Mouse (Mus musculus) MEL (cell line): ENCODE data around the gene Cd248. TPM values are rescaled to one million over a fixed set of nuclear protein-coding genes. Genes with fewer than 3 reads are reported as not detected.
"Not testable (repeated sequence)": the region's sequence is repeated elsewhere in the genome, so short reads cannot be mapped to it uniquely, and the experiment has no call there.

ENCODE experiments used
- DNase-seq: peaks from one replicate; pipeline ENCODE4 v3.0.0; 2011; ENCODE audit warnings: low read depth, low spot score
- H3K27ac ChIP-seq: 2 replicates; pipeline ENCODE4 v1.5.1; 2012; ENCODE audit warnings: low read depth, mild to moderate bottlenecking, control low read depth, low read length, moderate library complexity; ENCODE audit not compliant: control insufficient read depth
- H3K27me3 ChIP-seq, 2 experiments: fragments of 150-350 bp in 1 of 2; sonication (generic) in 1 of 2; 2 replicates each; pipeline ENCODE4 v1.6.1; 2012; ENCODE audit warnings: low read length in 2 of 2, mild to moderate bottlenecking in 2 of 2, improper control_type of control experiment in 1 of 2, moderate library complexity in 1 of 2; ENCODE audit not compliant: insufficient read depth in 2 of 2, control insufficient read depth in 1 of 2
- H3K36me3 ChIP-seq, 2 experiments: 2 replicates each; pipeline ENCODE4 v1.6.1; 2012 to 2014; ENCODE audit warnings: low read length in 2 of 2, improper control_type of control experiment in 1 of 2, inconsistent platforms in 1 of 2, mild to moderate bottlenecking in 1 of 2; ENCODE audit not compliant: insufficient read depth in 2 of 2, control insufficient read depth in 1 of 2
- H3K4me1 ChIP-seq, 2 experiments: fragments of 150-350 bp in 1 of 2; sonication (generic) in 1 of 2; 2 replicates each; pipeline ENCODE4 v1.6.1; 2012; ENCODE audit warnings: low read length in 2 of 2, improper control_type of control experiment in 1 of 2, mild to moderate bottlenecking in 1 of 2; ENCODE audit not compliant: insufficient read depth in 2 of 2, control insufficient read depth in 1 of 2
- H3K4me3 ChIP-seq, 2 experiments: fragments of 150-350 bp in 1 of 2; sonication (generic) in 1 of 2; 2 replicates each; pipeline ENCODE4 v1.5.1; 2012; ENCODE audit warnings: low read depth in 2 of 2, low read length in 2 of 2, mild to moderate bottlenecking in 2 of 2, moderate library complexity in 2 of 2, control low read depth in 1 of 2, improper control_type of control experiment in 1 of 2; ENCODE audit not compliant: control insufficient read depth in 1 of 2, insufficient read depth in 1 of 2
- H3K79me2 ChIP-seq: 2 replicates; pipeline ENCODE4 v1.6.1; 2012; ENCODE audit warnings: mild to moderate bottlenecking, low read length, moderate library complexity; ENCODE audit not compliant: control insufficient read depth, poor library complexity, insufficient read depth
- H3K9ac ChIP-seq: 2 replicates; pipeline ENCODE4 v1.6.1; 2012; ENCODE audit warnings: low read depth, mild to moderate bottlenecking, control low read depth, low read length, moderate library complexity; ENCODE audit not compliant: control insufficient read depth, poor library complexity, severe bottlenecking
- H3K9me3 ChIP-seq: fragments of 150-350 bp; sonication (generic); replicated peaks from 2 replicates; pipeline ENCODE4 v1.6.1; 2012; ENCODE audit warnings: mild to moderate bottlenecking, low read length, improper control_type of control experiment, moderate library complexity; ENCODE audit not compliant: insufficient read depth
- CHD1 ChIP-seq: IDR thresholded peaks from 2 replicates; pipeline ENCODE4 v1.6.1; 2012; ENCODE audit warnings: low read depth, mild to moderate bottlenecking, inconsistent platforms, low read length, improper control_type of control experiment
- CTCF ChIP-seq, 3 experiments: IDR thresholded peaks in 2 of 3; conservative IDR thresholded peaks in 1 of 3; 2 replicates each; pipeline ENCODE4 v1.5.1; 2011 to 2012; ENCODE audit warnings: low read length in 3 of 3, low read depth in 2 of 3, mild to moderate bottlenecking in 2 of 3, improper control_type of control experiment in 1 of 3, inconsistent platforms in 1 of 3, mixed read lengths in 1 of 3, moderate library complexity in 1 of 3; ENCODE audit not compliant: control insufficient read depth in 1 of 3, insufficient read depth in 1 of 3, poor library complexity in 1 of 3, severe bottlenecking in 1 of 3
- EP300 ChIP-seq, 2 experiments: IDR thresholded peaks; 2 replicates each; pipeline ENCODE4 v1.6.1; 2011; ENCODE audit warnings: improper control_type of control experiment in 2 of 2, low read length in 2 of 2, low read depth in 1 of 2, mild to moderate bottlenecking in 1 of 2
- GABPA ChIP-seq: IDR thresholded peaks from 2 replicates; pipeline ENCODE4 v1.6.1; 2012; ENCODE audit warnings: low read depth, mild to moderate bottlenecking, inconsistent platforms, low read length, improper control_type of control experiment, moderate library complexity
- GATA1 ChIP-seq: IDR thresholded peaks from 2 replicates; pipeline ENCODE4 v1.6.1; 2011; ENCODE audit warnings: low read depth, low read length, improper control_type of control experiment
- HCFC1 ChIP-seq: IDR thresholded peaks from 2 replicates; pipeline ENCODE4 v1.6.1; 2012; ENCODE audit warnings: low read depth, mild to moderate bottlenecking, inconsistent platforms, low read length, improper control_type of control experiment, moderate library complexity
- KAT2A ChIP-seq: conservative IDR thresholded peaks from 2 replicates; pipeline ENCODE4 v1.6.1; 2012; ENCODE audit warnings: low read depth, low read length, improper control_type of control experiment, inconsistent platforms
- MAFK ChIP-seq: IDR thresholded peaks from 2 replicates; pipeline ENCODE4 v1.6.1; 2011; ENCODE audit warnings: low read depth, mild to moderate bottlenecking, low read length, improper control_type of control experiment, borderline replicate concordance
- MEF2A ChIP-seq: IDR thresholded peaks from 2 replicates; pipeline ENCODE4 v1.6.1; 2014; ENCODE audit warnings: low read depth, mild to moderate bottlenecking, inconsistent platforms, low read length, improper control_type of control experiment; ENCODE audit not compliant: poor library complexity, insufficient replicate concordance, severe bottlenecking; ENCODE audit errors: extremely low read depth
- NRF1 ChIP-seq: IDR thresholded peaks from 2 replicates; pipeline ENCODE4 v1.6.1; 2014; ENCODE audit warnings: low read depth, mild to moderate bottlenecking, inconsistent platforms, low read length, improper control_type of control experiment, moderate library complexity; ENCODE audit not compliant: poor library complexity, insufficient read depth, severe bottlenecking
- POLR2A ChIP-seq, 2 experiments: IDR thresholded peaks; 2 replicates each; pipeline ENCODE4 v1.6.1; 2011 to 2012; ENCODE audit warnings: low read length in 2 of 2, mild to moderate bottlenecking in 2 of 2, control low read depth in 1 of 2, improper control_type of control experiment in 1 of 2, low read depth in 1 of 2, moderate library complexity in 1 of 2; ENCODE audit not compliant: control insufficient read depth in 1 of 2, insufficient read depth in 1 of 2, poor library complexity in 1 of 2
- RAD21 ChIP-seq: IDR thresholded peaks from 2 replicates; pipeline ENCODE4 v1.6.1; 2011; ENCODE audit warnings: mild to moderate bottlenecking, low read depth, low read length, improper control_type of control experiment
- SIN3A ChIP-seq: IDR thresholded peaks from 2 replicates; pipeline ENCODE4 v1.6.1; 2012; ENCODE audit warnings: low read length, improper control_type of control experiment, inconsistent platforms
- SMC3 ChIP-seq: IDR thresholded peaks from 2 replicates; pipeline ENCODE4 v1.6.1; 2011; ENCODE audit warnings: low read depth, low read length, improper control_type of control experiment
- TCF12 ChIP-seq: IDR thresholded peaks from 2 replicates; pipeline ENCODE4 v1.6.1; 2014; ENCODE audit warnings: low read depth, mild to moderate bottlenecking, inconsistent platforms, low read length, improper control_type of control experiment, moderate library complexity
- USF2 ChIP-seq, 2 experiments: IDR thresholded peaks; 2 replicates each; pipeline ENCODE4 v1.6.1; 2011 to 2012; ENCODE audit warnings: improper control_type of control experiment in 2 of 2, low read length in 2 of 2, borderline replicate concordance in 1 of 2, inconsistent platforms in 1 of 2, low read depth in 1 of 2, mild to moderate bottlenecking in 1 of 2; ENCODE audit not compliant: insufficient read depth in 1 of 2
- ZC3H11A ChIP-seq: IDR thresholded peaks from 2 replicates; pipeline ENCODE4 v1.6.1; 2012; ENCODE audit warnings: low read depth, mild to moderate bottlenecking, inconsistent platforms, low read length, improper control_type of control experiment
- ZKSCAN1 ChIP-seq: IDR thresholded peaks from 2 replicates; pipeline ENCODE4 v1.6.1; 2012; ENCODE audit warnings: low read depth, mild to moderate bottlenecking, inconsistent platforms, low read length, improper control_type of control experiment, moderate library complexity
- ZMIZ1 ChIP-seq: IDR thresholded peaks from 2 replicates; pipeline ENCODE4 v1.6.1; 2012; ENCODE audit warnings: low read depth, mild to moderate bottlenecking, inconsistent platforms, low read length, improper control_type of control experiment, moderate library complexity
- ZNF384 ChIP-seq: IDR thresholded peaks from 2 replicates; pipeline ENCODE4 v1.6.1; 2012; ENCODE audit warnings: low read depth, mild to moderate bottlenecking, inconsistent platforms, low read length, improper control_type of control experiment
- polyA plus RNA-seq, 2 experiments: library from polyadenylated mRNA; stranded (reverse) in 1 of 2; unstranded in 1 of 2; fragments of >175 nt in 1 of 2; fragments of >200 nt in 1 of 2; gene quantifications; 2 replicates each; pipeline versions ENCODE4 v1.2.1 to v1.2.4; 2012; ENCODE audit warnings: low replicate concordance in 2 of 2, low read depth in 1 of 2; ENCODE audit not compliant: insufficient read length in 2 of 2, insufficient read depth in 1 of 2, missing spikeins in 1 of 2
- total RNA-seq: library from RNA; depleted of rRNA; stranded (reverse); fragments of 300-350 nt; gene quantifications from 2 replicates; pipeline ENCODE4 v1.2.3, GENCODE M21; 2012

The Cd248 gene
- total and polyA plus RNA-seq, 3 experiments: 0.27 to 0.86 TPM; not detected in 1

GRCm38 (mm10) chr19:5085145-5085863 lies 17.4 kb downstream of the Cd248 start, which contains the start of gene Tmem151a:
Tmem151a (minus strand) TSS chr19:5085531.
- no peak within 1 kb of the TSS for H3K27ac ChIP-seq
- H3K4me1 ChIP-seq: peaks cover 0 to 11% of the 10 kb centered on the region in 2 experiments; a peak in 1 of 4 replicates
- H3K79me2 ChIP-seq: peaks cover 3% of the 10 kb centered on the region; the same call in 1 of the 2 replicates
- peak within 1 kb of the TSS; percentile 26; the same call in 1 of the 2 replicates for H3K9ac ChIP-seq
- H3K9me3 ChIP-seq: no peaks in the 10 kb centered on the region
- H3K27me3 ChIP-seq: peaks cover 5 to 18% of the 10 kb centered on the region in 2 experiments
- TF ChIP-seq ZKSCAN1 (no peak), ZNF384 (no peak), CHD1 (no peak), GABPA (no peak), EP300 (IDR thresholded peaks at IDR 0.05; ENCODE audit: low read depth in 1 of 2, low read length in 2 of 2) (no peak), ZC3H11A (no peak), SMC3 (no peak), KAT2A (no peak), NRF1 (no peak), USF2 (IDR thresholded peaks at IDR 0.05; ENCODE audit: borderline replicate concordance in 1 of 2, insufficient read depth in 1 of 2, low read depth in 1 of 2, low read length in 2 of 2) (no peak), MEF2A (no peak), SIN3A (no peak), POLR2A (IDR thresholded peaks at IDR 0.05; ENCODE audit: control insufficient read depth in 1 of 2, insufficient read depth in 1 of 2, low read depth in 1 of 2, low read length in 2 of 2, poor library complexity in 1 of 2) (no peak), TCF12 (no peak), MAFK (no peak), ZMIZ1 (no peak), CTCF (IDR thresholded peaks at IDR 0.05 in 2 of 3, conservative IDR thresholded peaks at IDR 0.05 in 1 of 3; ENCODE audit: control insufficient read depth in 1 of 3, insufficient read depth in 1 of 3, low read depth in 2 of 3, low read length in 3 of 3, poor library complexity in 1 of 3, severe bottlenecking in 1 of 3) (no peak), GATA1 (no peak)
- no peak for DNase-seq
- H3K36me3 ChIP-seq: no peaks in the 10 kb centered on the region; a peak in 1 of 4 replicates
- H3K4me3 ChIP-seq: peak within 1 kb of the TSS in 1 of 2 experiments; percentile 15; a peak in 2 of 4 replicates

- not testable (repeated sequence) for DNase-seq, H3K9me3 ChIP-seq, H3K27ac ChIP-seq, H3K9ac ChIP-seq, H3K4me3 ChIP-seq, H3K79me2 ChIP-seq, H3K36me3 ChIP-seq
- peaks cover 5 to 15% of the 10 kb centered on the region in 2 experiments for H3K27me3 ChIP-seq
- TF ChIP-seq HCFC1 (0 out of 2 replicates have a peak, but pooled peaks have one; percentile 24), RAD21 (peak; percentile 9), CTCF (IDR thresholded peaks at IDR 0.05 in 2 of 3, conservative IDR thresholded peaks at IDR 0.05 in 1 of 3; ENCODE audit: control insufficient read depth in 1 of 3, insufficient read depth in 1 of 3, low read depth in 2 of 3, low read length in 3 of 3, poor library complexity in 1 of 3, severe bottlenecking in 1 of 3) (peak in 2 of 3 experiments; percentile 13 to 43; a peak in 2 of 6 replicates), SMC3 (peak; percentile 31)
- peaks cover 0 to 11% of the 10 kb centered on the region in 2 experiments; a peak in 1 of 4 replicates for H3K4me1 ChIP-seq
Observed at GRCm38 (mm10) chr19:5086533-5086932, 18.7 kb downstream of the Cd248 start.
